Mouse (Mus musculus): Measurements from ENCODE around the gene Maml3.

Gene Maml3

GRCm38 (mm10) chr3:52046027-52046700 is 58.7 kb downstream of the Maml3 start:
- DNase-seq (ENCODE audit: low spot score in 2 of 2): peak in 1 of 2 experiments; percentile 63

DNA sequence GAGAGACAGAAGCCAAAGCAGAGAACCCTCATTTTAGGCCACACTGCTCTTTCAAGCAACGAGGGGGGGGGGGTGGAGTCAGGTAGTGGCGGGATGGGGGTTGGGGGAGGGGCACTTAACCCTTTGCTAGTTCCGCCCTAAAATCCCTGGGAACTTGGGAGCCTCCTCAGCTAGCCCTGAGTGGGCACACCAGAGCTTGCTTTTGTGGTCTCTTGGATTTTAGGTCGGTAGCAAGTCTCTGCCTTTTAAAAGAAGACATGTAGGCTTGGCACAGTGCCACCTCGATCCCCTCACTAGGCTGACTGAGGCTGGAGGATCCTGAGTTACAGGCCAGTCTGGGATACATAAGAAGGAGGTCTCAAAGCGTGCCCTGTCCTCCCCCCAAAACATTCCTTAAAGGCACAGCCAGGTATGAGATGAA is 59.6 kb downstream of the Maml3 start:
- DNase-seq (ENCODE audit: low spot score in 2 of 2): peak in 1 of 2 experiments; percentile 61

DNA sequence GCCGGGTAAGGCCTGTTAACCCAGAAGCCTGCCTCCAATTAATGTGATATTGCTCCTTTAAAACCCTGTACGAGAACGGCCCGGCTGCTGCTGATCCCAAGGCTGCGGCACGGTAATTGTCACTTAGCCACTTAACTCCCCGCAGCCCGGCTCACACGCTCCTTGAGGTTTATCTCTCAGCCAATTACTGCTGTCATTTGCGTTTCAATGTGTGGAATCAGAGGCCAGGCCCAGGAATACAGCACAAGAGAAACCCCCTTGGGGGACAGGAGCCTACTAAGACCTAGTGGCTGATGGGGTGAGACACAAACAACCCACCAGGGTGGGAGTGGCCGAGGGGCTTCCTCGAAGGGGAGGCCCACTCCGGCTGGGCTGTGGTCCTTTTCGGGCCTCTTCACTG is 60.2 kb downstream of the Maml3 start:
- peak in 1 of 2 experiments; percentile 55 for DNase-seq (ENCODE audit: low spot score in 2 of 2)

DNA sequence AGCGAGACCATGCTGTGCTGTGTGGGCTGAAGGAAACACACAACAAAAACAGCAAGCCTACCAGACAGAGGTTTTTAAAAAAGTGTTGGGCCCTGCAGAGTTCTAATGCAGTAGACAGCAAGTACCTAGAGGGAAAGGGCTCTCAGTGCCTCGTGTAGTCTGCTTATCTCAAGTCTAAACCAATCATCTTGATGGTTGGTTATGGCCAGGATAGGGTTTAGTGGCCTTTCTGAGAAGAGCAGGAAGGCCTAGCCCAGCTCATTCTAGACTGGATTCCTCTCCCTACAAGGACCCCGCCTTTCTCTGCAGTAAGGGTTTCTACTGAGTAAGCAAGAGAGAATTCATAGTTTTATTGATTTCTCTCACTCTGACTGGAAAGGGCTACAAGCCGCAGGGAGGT is 61.0 kb downstream of the Maml3 start:
- DNase-seq (ENCODE audit: low spot score in 2 of 2): no peak

DNA sequence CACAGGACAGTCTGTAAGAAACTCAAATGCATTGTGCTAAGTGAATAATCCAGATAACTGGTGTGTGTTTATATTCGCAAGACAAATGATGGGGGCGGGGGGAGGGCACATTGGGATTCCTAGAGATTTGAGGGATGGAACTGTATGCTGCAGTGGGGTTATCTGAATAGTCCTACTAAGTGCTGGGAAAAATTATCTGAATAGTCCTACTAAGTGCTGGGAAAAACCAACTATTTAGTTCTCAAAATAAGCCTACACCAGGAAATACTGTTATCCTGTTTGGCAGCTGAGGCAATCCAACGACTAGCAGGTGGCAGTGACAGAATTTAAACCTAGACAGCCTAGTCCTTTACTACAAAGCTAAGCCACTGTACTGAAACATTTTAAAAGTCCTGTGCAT is 62.2 kb downstream of the Maml3 start:
- DNase-seq (ENCODE audit: low spot score in 2 of 2): no peak

DNA sequence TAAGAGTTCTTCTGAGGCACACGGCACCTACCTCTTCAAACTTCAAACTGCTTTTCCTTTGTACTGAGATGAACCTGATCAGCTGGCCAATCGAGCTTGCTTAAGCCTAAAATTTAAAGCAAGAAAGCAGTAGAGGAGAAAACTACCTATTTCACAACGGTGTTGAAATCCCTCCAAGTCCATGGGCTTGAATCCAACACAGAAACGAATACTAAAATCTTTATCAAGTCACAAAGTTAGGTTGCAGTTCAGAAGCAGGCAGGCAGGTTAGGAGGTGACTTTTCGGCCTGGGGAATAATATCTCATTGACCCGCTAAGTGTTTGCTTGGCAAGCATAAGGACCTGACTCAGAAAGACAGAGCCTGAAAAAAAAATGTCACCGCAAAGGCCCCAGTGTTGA is 64.9 kb downstream of the Maml3 start:
- DNase-seq (ENCODE audit: low spot score in 2 of 2): no peak

GRCm38 (mm10) chr3:52037260-52037659 is 67.6 kb downstream of the Maml3 start:
- DNase-seq (ENCODE audit: low spot score in 2 of 2): no peak

GRCm38 (mm10) chr3:52035404-52035803 is 69.5 kb downstream of the Maml3 start:
- DNase-seq (ENCODE audit: low spot score in 2 of 2): no peak

DNA sequence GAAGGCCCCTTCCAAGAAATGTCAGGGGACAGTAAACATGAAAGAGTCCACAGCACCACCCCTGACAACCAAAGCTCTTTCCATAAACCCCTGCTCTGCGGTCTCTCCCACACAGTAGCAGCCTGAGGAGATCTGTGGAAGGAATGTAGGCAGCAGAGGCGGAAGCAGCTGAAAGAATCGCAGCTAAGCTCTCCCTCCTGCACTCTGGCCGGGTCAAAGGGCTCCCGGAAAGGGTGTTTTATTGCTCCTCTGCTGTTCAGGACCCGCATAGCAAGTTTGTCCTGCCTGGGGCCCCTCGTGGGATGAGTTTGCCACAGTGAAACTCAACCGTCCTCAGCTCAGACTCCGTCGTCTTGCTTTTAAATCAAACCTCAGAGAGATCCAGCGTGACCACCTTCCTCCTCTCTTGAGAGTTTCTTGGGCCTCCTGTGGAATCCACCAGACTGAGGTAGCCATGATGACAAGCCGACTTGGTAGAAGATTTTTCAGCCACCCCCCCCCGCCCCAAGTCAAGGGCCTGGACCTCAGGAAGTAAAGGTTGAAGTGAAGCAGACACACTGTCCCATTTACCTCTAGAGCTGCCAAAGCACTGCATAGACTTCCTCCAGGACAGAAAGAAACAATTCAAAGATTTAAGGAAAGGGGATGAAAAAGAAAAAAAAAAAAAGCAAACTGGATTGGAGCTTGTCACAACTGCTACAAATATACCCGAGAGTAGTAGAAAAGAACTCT is 70.9 kb downstream of the Maml3 start:
- no peak for DNase-seq (ENCODE audit: low spot score in 2 of 2)

GRCm38 (mm10) chr3:52031327-52031726 is 73.5 kb downstream of the Maml3 start:
- DNase-seq (ENCODE audit: low spot score in 2 of 2): no peak

DNA sequence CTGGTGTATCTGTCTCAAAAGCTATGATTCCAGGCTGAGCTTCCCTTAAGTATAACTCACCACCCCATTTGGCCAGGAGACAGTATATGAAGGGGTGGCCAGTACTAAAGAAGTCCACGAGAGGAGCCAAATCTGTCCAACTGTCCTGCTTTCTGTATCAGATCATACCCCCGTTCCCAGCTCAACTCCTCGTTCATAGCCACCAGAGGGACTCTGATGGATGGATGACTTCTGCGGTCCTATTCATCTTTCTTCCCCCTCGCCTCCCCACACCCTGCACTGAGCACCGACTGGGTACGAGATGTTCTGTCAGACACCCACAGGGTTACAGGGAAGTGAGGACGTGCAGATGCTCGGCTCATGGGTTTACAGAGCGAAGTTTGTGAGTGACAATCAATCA is 74.8 kb downstream of the Maml3 start:
- no peak for DNase-seq (ENCODE audit: low spot score in 2 of 2)

DNA sequence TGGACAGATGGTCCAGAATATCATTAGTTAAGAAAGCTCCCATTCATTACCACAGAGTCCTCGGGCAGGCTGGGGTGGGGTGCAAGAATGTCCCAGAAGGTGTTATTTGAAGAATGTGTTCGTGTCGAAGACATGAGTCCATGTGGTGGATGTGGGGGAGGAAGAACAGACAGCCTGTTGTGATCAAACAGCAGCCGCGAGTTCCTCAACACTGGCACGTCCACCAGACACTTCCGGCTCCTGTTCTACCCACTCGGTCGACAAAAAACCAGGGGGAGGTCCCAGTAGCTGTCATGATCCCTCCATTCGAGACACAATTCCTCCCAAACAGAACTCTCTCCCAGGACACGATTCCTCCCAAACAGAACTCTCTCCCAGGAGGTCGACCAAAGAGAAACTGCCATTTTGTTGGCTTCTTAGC is 75.2 kb downstream of the Maml3 start:
- no peak for DNase-seq (ENCODE audit: low spot score in 2 of 2)

DNA sequence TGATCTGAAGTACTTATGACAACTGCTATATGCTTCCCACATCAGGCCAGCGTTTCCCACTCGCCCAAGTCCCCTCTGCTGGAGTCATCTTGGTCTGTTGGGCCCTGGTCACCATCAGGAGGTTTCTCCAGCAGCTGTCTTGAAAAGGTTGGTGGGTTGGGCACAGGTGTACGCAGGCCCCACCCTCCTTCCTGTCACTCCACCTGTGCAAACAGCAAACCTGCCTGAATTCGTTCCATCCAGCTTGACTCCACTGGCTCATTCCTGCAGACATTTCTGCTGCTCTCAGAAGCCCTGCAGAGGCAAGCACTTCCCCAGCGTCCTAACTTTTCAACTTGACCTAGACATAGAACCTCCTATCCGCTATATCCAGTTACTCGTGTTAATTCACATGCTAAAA is 76.9 kb downstream of the Maml3 start:
- no peak for DNase-seq (ENCODE audit: low spot score in 2 of 2)

DNA sequence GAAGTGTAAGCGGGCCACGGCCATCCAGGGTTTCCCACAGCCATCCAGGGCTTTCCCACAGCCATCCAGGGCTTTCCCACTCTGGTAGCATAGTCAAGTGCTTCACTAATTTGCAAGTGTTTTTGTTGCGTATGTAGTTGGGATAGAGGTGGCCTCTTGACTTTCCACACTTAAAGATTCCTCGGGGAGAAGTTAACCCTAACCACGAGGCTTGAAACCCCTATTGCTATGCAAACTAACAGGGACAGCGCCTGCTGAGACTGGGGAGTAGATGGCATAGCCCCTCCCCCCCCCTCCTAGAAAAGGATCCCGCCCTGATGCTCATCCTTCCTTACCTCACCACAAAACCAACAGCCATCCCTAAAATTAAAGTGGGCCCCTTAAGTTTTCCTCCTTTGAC is 82.4 kb downstream of the Maml3 start:
- no peak for DNase-seq (ENCODE audit: low spot score in 2 of 2)

DNA sequence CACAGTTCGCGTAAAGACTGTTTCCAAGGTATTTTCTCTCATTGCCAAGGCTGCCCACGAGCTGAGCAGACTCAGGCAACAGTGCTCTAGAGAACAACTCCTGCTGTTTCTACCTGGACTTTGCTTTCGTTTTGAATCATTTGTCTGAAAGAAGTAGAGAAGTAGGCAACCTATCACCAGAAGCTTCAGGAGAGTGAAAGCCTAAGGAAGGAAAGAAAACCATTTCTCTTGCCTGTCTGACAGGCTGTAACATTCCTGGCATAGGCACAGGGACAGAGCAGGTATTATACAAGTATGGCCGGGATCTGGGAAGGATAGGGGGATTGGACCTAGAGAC is 86.8 kb downstream of the Maml3 start:
- no peak for DNase-seq (ENCODE audit: low spot score in 2 of 2)

DNA sequence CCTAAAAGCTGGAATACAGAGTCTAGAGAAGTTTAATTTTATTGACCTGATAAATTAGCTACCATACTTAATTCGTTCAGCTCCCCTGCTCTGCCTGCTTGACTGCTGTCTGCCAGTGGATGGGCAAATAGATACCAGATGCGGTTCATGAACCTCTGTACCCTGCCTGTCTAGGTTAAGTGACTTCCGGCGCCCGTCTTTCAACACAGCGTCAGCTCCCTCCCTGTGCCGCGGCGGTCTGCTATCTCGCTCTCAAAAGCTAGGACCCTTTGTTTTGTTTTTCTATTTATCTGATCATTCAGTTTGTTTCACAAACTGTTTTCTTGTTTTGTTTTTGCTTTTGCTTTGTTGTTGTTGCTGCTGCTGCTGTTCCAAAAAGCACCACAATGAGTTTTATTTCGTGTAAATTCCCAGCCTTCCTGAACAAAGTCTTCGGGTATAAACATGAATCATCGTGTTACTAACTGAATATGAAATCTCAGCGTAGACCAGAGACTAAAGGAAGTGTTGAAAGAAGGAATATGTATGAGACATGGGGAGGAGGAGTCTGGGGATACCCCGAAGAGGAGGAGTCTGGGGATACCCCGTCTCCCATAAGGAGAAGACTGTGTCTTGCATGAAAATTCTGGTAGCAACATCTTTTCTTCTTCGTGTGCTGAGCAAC is 87.3 kb downstream of the Maml3 start:
- no peak for DNase-seq (ENCODE audit: low spot score in 2 of 2)

- DNase-seq (ENCODE audit: low spot score in 2 of 2): no peak
Observed at GRCm38 (mm10) chr3:52016178-52016577, 88.7 kb downstream of the Maml3 start.

DNA sequence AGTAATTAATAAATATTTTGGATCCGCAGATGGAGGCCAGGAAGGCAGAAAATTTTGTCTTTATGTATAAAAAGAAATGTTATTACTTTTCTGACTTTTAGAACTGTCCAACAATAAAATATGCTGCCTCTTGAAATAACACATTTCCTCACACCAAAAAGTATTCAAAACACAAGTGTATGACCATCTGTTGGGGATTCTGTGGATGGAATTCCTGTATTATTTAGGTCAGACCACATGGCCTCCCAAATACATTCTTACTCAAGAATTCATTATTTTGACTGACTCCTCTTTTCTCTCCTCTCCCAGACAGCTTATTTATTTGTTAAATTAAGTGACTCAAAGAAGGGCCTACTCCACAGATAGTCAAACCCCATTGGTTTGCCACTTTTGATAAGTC is 89.3 kb downstream of the Maml3 start:
- DNase-seq (ENCODE audit: low spot score in 2 of 2): no peak

- no peak for DNase-seq (ENCODE audit: low spot score in 2 of 2)
Observed at GRCm38 (mm10) chr3:52011032-52011710, 93.7 kb downstream of the Maml3 start.

DNA sequence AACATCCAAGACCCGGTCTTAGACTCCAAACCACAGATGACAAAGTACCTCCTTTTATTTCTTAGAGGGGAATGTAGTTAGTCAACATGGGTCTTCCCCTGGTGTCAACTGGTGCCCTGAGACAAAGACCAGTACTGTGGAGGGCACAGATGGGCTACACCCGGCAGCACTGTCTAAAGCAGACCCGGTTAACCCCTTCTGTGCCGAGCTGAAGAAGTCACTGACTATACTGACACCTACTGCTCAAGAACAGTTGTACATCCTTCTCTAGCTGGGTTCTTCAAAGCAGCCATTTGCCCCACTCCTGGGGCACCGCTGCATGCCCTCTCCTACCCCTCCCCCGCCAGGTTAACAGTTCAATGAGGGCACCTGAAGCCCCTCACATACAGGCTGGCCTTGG is 95.6 kb downstream of the Maml3 start:
- peak; percentile 31 to 73 for DNase-seq (ENCODE audit: low spot score in 2 of 2)

GRCm38 (mm10) chr3:52007602-52008252 is 97.1 kb downstream of the Maml3 start:
- peak; percentile 37 to 72 for DNase-seq (ENCODE audit: low spot score in 2 of 2)

All from spleen, postnatal 4 days (tissue).